Mouse (Mus musculus) heart, embryonic 11.5 days (tissue): ENCODE data around the gene Cyb561d2. TPM values are rescaled to one million over a fixed set of nuclear protein-coding genes. Genes with fewer than 3 reads are reported as not detected.
"Not testable (repeated sequence)": the region's sequence is repeated elsewhere in the genome, so short reads cannot be mapped to it uniquely, and the experiment has no call there.

Experiments used
- ATAC-seq: fragments of 200-750 bp; cut with Nextera tagmentation; replicated peaks from 2 replicates; pipeline ENCODE4 v1.8.0; 2017; ENCODE audit warnings: moderate library complexity; ENCODE audit not compliant: insufficient number of reproducible peaks, low FRiP score, low TSS enrichment
- H3K27ac ChIP-seq: fragments of 300-500 bp; sonication (generic); 2 replicates; pipeline ENCODE4 v1.5.1; 2014; ENCODE audit warnings: mild to moderate bottlenecking, low read depth, low read length
- H3K27me3 ChIP-seq: fragments of 300-500 bp; sonication (generic); 2 replicates; pipeline ENCODE4 v1.6.1; 2014; ENCODE audit warnings: mild to moderate bottlenecking, low read length, mixed read lengths; ENCODE audit not compliant: control insufficient read depth, insufficient read depth
- H3K36me3 ChIP-seq: fragments of 300-500 bp; sonication (generic); 2 replicates; pipeline ENCODE4 v1.6.1; 2014; ENCODE audit warnings: mild to moderate bottlenecking, low read length, moderate library complexity, mixed read lengths; ENCODE audit not compliant: control insufficient read depth, insufficient read depth
- H3K4me1 ChIP-seq: fragments of 300-500 bp; sonication (generic); 2 replicates; pipeline ENCODE4 v1.6.1; 2014; ENCODE audit warnings: low read length; ENCODE audit not compliant: control insufficient read depth, insufficient read depth
- H3K4me2 ChIP-seq: fragments of 300-500 bp; sonication (generic); 2 replicates; pipeline ENCODE4 v1.6.1; 2014; ENCODE audit warnings: mild to moderate bottlenecking, moderate library complexity
- H3K4me3 ChIP-seq: fragments of 300-500 bp; sonication (generic); 2 replicates; pipeline ENCODE4 v1.5.1; 2014; ENCODE audit warnings: low read depth, low read length
- H3K9ac ChIP-seq: fragments of 300-500 bp; sonication (generic); 2 replicates; pipeline ENCODE4 v1.6.1; 2014; ENCODE audit warnings: mild to moderate bottlenecking, low read depth, low read length, moderate library complexity
- H3K9me3 ChIP-seq: fragments of 300-500 bp; sonication (generic); replicated peaks from 2 replicates; pipeline ENCODE4 v1.6.1; 2016; ENCODE audit warnings: low read length; ENCODE audit not compliant: control insufficient read depth
- WGBS: fragments of 180-500 bp; shearing (Covaris S2); extraction: QIAGEN DNeasy Blood & Tissue Kit; methylation state at CpG from one replicate; pipeline ENCODE4 v1.1.7; 2014; ENCODE audit not compliant: insufficient replicate concordance; 5-methylcytosine and 5-hydroxymethylcytosine counted together
- polyA plus RNA-seq: library from polyadenylated mRNA; unstranded; fragments of >200 nt; fragmentation: Nextera tagmentation; extraction: Ambion mirVana; gene quantifications from 2 replicates; pipeline ENCODE4 v1.2.1, GENCODE M21; 2014

Gene Cyb561d2
- polyA plus RNA-seq, 1 experiment from 2014 or later: 16.6 TPM

GRCm38 (mm10) chr9:107575579-107576356 is 33.8 kb upstream of the Cyb561d2 start:
- no peak overlapping the region; the same call in 1 of the 2 replicates for H3K4me2 ChIP-seq
- no peak for ATAC-seq
- WGBS: 79% methylated on average over 14 of the region's 14 CpGs
- no peak overlapping the region for H3K9ac ChIP-seq
- H3K27me3 ChIP-seq: no peaks in the 10 kb centered on the region
- no peaks in the 10 kb centered on the region for H3K9me3 ChIP-seq
- no peak overlapping the region for H3K4me3 ChIP-seq
- peaks cover 25% of the 10 kb centered on the region for H3K4me1 ChIP-seq
- peaks cover 14% of the 10 kb centered on the region for H3K36me3 ChIP-seq
- H3K27ac ChIP-seq: no peak overlapping the region

- WGBS: 82% methylated on average over 6 of the region's 6 CpGs
- not testable (repeated sequence) for H3K9ac ChIP-seq, ATAC-seq, H3K27me3 ChIP-seq, H3K4me2 ChIP-seq, H3K27ac ChIP-seq, H3K4me3 ChIP-seq, H3K9me3 ChIP-seq
- Histone ChIP-seq H3K36me3 (peaks cover 20% of the 10 kb centered on the region), H3K4me1 (peaks cover 37% of the 10 kb centered on the region)
These were observed 31.8 kb upstream of the Cyb561d2 start for GRCm38 (mm10) chr9:107573774-107574173.

- H3K27me3 ChIP-seq: no peaks in the 10 kb centered on the region
- no peak overlapping the region for H3K4me3 ChIP-seq
- H3K27ac ChIP-seq: no peak overlapping the region
- no peaks in the 10 kb centered on the region for H3K9me3 ChIP-seq
- no peak overlapping the region for H3K4me2 ChIP-seq
- no peak overlapping the region for H3K9ac ChIP-seq
- no peak for ATAC-seq
- WGBS: 91% methylated on average over 2 of the region's 2 CpGs
- H3K4me1 ChIP-seq: peaks cover 43% of the 10 kb centered on the region
- peaks cover 20% of the 10 kb centered on the region for H3K36me3 ChIP-seq
These were observed 30.3 kb upstream of the Cyb561d2 start for GRCm38 (mm10) chr9:107572327-107572662.

GRCm38 (mm10) chr9:107571534-107572326 is 29.7 kb upstream of the Cyb561d2 start:
- Histone ChIP-seq H3K27me3 (no peaks in the 10 kb centered on the region), H3K4me1 (peaks cover 38% of the 10 kb centered on the region), H3K9ac (peak overlapping the region; percentile 40; the same call in 1 of the 2 replicates), H3K4me2 (peak overlapping the region; percentile 93), H3K9me3 (no peaks in the 10 kb centered on the region), H3K27ac (no peak overlapping the region), H3K4me3 (peak overlapping the region; percentile 85), H3K36me3 (peaks cover 20% of the 10 kb centered on the region)
- no peak for ATAC-seq
- 86% methylated on average over 22 of the region's 22 CpGs for WGBS

- 60% methylated on average over 21 of the region's 21 CpGs for WGBS
- Histone ChIP-seq H3K4me1 (peaks cover 38% of the 10 kb centered on the region), H3K27me3 (no peaks in the 10 kb centered on the region), H3K27ac (no peak overlapping the region), H3K9me3 (no peaks in the 10 kb centered on the region), H3K36me3 (peaks cover 20% of the 10 kb centered on the region), H3K9ac (peak overlapping the region; percentile 92), H3K4me3 (peak overlapping the region; percentile 85), H3K4me2 (peak overlapping the region; percentile 93)
- no peak for ATAC-seq
These were observed 28.9 kb upstream of the Cyb561d2 start for GRCm38 (mm10) chr9:107570845-107571244.

- ATAC-seq: no peak
- no peaks in the 10 kb centered on the region for H3K9me3 ChIP-seq
- H3K4me1 ChIP-seq: peaks cover 38% of the 10 kb centered on the region
- H3K36me3 ChIP-seq: peaks cover 20% of the 10 kb centered on the region
- peak overlapping the region; percentile 85 for H3K4me3 ChIP-seq
- peak overlapping the region; percentile 86 for H3K27ac ChIP-seq
- peak overlapping the region; percentile 92 for H3K9ac ChIP-seq
- peak overlapping the region; percentile 93 for H3K4me2 ChIP-seq
- 53% methylated on average over 13 of the region's 13 CpGs for WGBS
- H3K27me3 ChIP-seq: no peaks in the 10 kb centered on the region
These were observed 28.0 kb upstream of the Cyb561d2 start for GRCm38 (mm10) chr9:107570016-107570415.

GRCm38 (mm10) chr9:107569270-107569669 is 27.3 kb upstream of the Cyb561d2 start:
- Histone ChIP-seq H3K9ac (peak overlapping the region; percentile 92), H3K4me2 (peak overlapping the region; percentile 93), H3K9me3 (no peaks in the 10 kb centered on the region), H3K4me1 (peaks cover 39% of the 10 kb centered on the region), H3K36me3 (peaks cover 22% of the 10 kb centered on the region), H3K27ac (peak overlapping the region; percentile 86), H3K27me3 (no peaks in the 10 kb centered on the region), H3K4me3 (peak overlapping the region; percentile 85)
- WGBS: under 1% methylated on average over 22 of the region's 23 CpGs
- ATAC-seq: peak; percentile 16

- Histone ChIP-seq H3K4me3 (peak overlapping the region; percentile 85), H3K4me1 (peaks cover 46% of the 10 kb centered on the region), H3K4me2 (peak overlapping the region; percentile 93), H3K27me3 (no peaks in the 10 kb centered on the region), H3K9ac (peak overlapping the region; percentile 92), H3K9me3 (no peaks in the 10 kb centered on the region), H3K27ac (peak overlapping the region; percentile 86), H3K36me3 (peaks cover 22% of the 10 kb centered on the region)
- WGBS: under 1% methylated on average over 41 of the region's 41 CpGs
- ATAC-seq: peak; percentile 68
These were observed 26.6 kb upstream of the Cyb561d2 start for GRCm38 (mm10) chr9:107568331-107569261.
